Mouse (Mus musculus) liver, embryonic 16.5 days (tissue): ENCODE data around the gene Trap1a. TPM values are rescaled to one million over a fixed set of nuclear protein-coding genes. Genes with fewer than 3 reads are reported as not detected.

Source experiments
- ATAC-seq: fragments of 200-750 bp; cut with Nextera tagmentation; 2 replicates; pipeline ENCODE4 v1.8.0; 2017; ENCODE audit warnings: low read depth, mild to moderate bottlenecking, moderate number of reproducible peaks, moderate library complexity
- H3K27ac ChIP-seq: fragments of 300-500 bp; sonication (generic); 2 replicates; pipeline ENCODE4 v1.5.1; 2014; ENCODE audit warnings: mild to moderate bottlenecking, low read length
- H3K27me3 ChIP-seq: fragments of 300-500 bp; sonication (generic); 2 replicates; pipeline ENCODE4 v1.6.1; 2014; ENCODE audit warnings: low read depth, low read length, mixed read lengths; ENCODE audit not compliant: control insufficient read depth, insufficient read depth
- H3K36me3 ChIP-seq: fragments of 300-500 bp; sonication (generic); 2 replicates; pipeline ENCODE4 v1.6.1; 2014; ENCODE audit warnings: mild to moderate bottlenecking; ENCODE audit not compliant: control insufficient read depth, insufficient read depth
- H3K4me1 ChIP-seq: fragments of 300-500 bp; sonication (generic); 2 replicates; pipeline ENCODE4 v1.6.1; 2014; ENCODE audit warnings: low read depth, low read length, mixed read lengths; ENCODE audit not compliant: control insufficient read depth
- H3K4me2 ChIP-seq: fragments of 300-500 bp; sonication (generic); 2 replicates; pipeline ENCODE4 v1.6.1; 2014; ENCODE audit warnings: low read depth, low read length, mixed read lengths
- H3K4me3 ChIP-seq: fragments of 300-500 bp; sonication (generic); 2 replicates; pipeline ENCODE4 v1.5.1; 2014; ENCODE audit warnings: low read depth, mild to moderate bottlenecking, low read length
- H3K9ac ChIP-seq: fragments of 300-500 bp; sonication (generic); 2 replicates; pipeline ENCODE4 v1.6.1; 2014; ENCODE audit warnings: low read depth, low read length
- H3K9me3 ChIP-seq: fragments of 300-500 bp; sonication (generic); replicated peaks from 2 replicates; pipeline ENCODE4 v1.6.1; 2016; ENCODE audit warnings: low read length; ENCODE audit not compliant: control insufficient read depth
- WGBS: fragments of 180-500 bp; shearing (Covaris S2); extraction: QIAGEN DNeasy Blood & Tissue Kit; methylation state at CpG from one replicate; pipeline ENCODE4 v1.1.7; 2014; ENCODE audit not compliant: insufficient replicate concordance; 5-methylcytosine and 5-hydroxymethylcytosine counted together
- polyA plus RNA-seq: library from polyadenylated mRNA; unstranded; fragments of >200 nt; fragmentation: Nextera tagmentation; extraction: Ambion mirVana; gene quantifications from 2 replicates; pipeline ENCODE4 v1.2.1, GENCODE M21; 2015

Trap1a gene
- polyA plus RNA-seq, 1 experiment from 2014 or later: not detected

DNA sequence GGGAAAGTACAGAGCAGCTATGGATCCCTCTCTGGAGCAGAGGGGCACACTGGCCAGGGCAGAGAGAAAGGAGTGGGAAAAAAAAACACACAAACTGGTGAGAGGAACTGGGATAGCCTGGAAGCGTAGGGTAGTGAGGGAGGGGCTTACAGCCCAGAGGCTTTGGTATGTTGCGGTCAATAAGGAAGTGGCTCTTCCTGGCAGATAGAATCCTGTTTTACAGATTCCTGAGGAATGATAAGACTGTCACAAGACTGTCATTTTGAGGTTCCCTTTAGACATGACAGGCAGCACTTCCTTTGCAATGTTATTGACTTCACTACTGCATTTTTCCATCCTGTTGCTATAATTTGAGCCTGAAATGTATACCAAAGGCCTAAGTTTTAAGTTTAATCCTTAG lies 7.7 kb downstream of the Trap1a start:
- H3K4me2 ChIP-seq: no peak overlapping the region
- WGBS: 43% methylated on average over 2 of the region's 2 CpGs

DNA sequence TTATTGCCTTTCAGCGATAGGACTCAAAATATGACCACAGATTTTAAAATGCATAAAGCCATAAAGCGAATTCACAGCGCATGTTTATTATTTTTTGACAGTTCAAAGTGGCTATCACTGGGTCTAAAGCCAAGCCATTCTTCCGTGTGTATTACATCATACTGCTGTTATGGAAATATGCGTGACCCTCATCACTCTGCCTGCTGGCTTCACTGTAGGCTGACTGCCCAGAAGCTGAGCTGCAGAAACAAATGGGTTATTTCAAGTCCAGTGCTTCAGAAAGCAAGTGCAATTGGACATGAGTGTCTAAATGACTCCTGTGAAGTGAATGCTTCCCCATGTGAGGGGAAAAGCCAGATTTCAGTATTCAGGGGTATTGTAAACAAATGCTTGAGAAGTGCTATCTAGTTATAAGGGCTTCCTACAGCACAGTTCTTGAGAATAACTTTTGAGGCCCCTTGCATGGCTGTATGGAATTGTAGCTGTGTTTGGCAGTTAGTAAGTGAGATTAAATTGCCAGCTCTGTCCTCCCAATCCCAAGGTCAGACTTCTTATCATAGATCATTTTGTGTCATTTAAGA lies 18.8 kb downstream of the Trap1a start:
- no peak overlapping the region for H3K27ac ChIP-seq
- no peak overlapping the region for H3K9ac ChIP-seq
- no peaks in the 10 kb centered on the region for H3K36me3 ChIP-seq
- no peaks in the 10 kb centered on the region for H3K4me1 ChIP-seq
- H3K4me2 ChIP-seq: no peak overlapping the region
- no peak for ATAC-seq
- no peaks in the 10 kb centered on the region for H3K9me3 ChIP-seq
- H3K4me3 ChIP-seq: no peak overlapping the region
- WGBS: 57% methylated on average over 5 of the region's 5 CpGs
- H3K27me3 ChIP-seq: no peaks in the 10 kb centered on the region; the same call in 1 of the 2 replicates

More for the DNA sequence above, 7.7 kb downstream of the Trap1a start:
- Histone ChIP-seq H3K9ac (no peak overlapping the region), H3K4me3 (no peak overlapping the region), H3K36me3 (no peaks in the 10 kb centered on the region), H3K4me1 (no peaks in the 10 kb centered on the region), H3K9me3 (no peaks in the 10 kb centered on the region), H3K27ac (no peak overlapping the region), H3K27me3 (no peaks in the 10 kb centered on the region)
- no peak for ATAC-seq

DNA sequence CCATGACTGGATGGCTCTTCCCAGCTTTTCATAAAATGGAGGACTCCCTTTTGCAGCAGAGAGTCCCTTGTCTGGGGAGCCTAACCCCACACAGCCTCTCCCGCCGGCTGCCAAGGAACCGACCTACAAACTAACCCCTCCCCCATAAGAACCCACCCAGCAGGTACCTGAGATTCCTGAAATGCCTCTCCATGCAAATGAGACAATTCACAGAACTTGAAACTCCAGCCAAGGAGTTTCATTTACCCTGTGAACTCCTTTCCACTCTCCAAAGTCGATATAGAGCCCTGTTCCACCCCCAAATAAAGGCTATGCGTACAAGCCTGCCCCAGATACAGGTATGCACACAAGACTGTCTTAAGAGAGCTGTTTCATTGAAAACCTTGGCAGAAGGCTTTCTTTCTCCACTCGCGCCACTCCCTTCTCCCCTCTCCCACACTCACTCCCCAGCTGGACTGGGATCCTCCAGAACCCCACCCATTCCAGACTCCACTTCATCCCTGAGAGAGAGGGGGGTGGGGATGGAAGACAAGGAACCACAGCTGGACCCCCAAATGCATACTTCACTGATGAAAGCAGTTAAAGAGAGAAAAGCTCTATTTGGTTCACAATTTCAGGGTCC lies 24.3 kb downstream of the Trap1a start:
- no peak for ATAC-seq
- H3K27me3 ChIP-seq: no peaks in the 10 kb centered on the region
- no peak overlapping the region for H3K9ac ChIP-seq
- H3K4me3 ChIP-seq: no peak overlapping the region
- no peaks in the 10 kb centered on the region for H3K4me1 ChIP-seq
- H3K27ac ChIP-seq: no peak overlapping the region
- no peaks in the 10 kb centered on the region for H3K9me3 ChIP-seq
- H3K36me3 ChIP-seq: no peaks in the 10 kb centered on the region
- no peak overlapping the region for H3K4me2 ChIP-seq
- WGBS: 45% methylated on average over 7 of the region's 7 CpGs

DNA sequence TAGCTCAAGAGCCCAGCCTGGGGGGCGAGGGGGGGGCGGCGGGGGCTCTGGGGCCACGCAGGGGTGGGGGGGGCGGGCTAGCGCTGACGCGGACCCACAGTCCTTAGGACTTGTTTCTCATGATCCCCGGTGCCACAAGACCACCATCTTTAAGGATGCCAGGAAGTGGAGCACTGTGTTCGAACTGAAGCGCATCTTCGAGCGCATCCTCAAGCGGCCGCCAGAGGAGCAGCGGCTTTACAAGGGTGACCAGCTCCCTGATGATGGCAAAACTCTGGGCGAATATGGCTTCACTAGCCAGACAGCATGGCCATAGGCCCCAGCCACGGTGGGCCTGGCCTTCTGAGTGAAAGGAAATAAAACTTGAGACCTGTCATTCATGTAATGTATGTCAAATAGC lies 24.9 kb downstream of the Trap1a start:
- Histone ChIP-seq H3K4me1 (no peaks in the 10 kb centered on the region), H3K27me3 (no peaks in the 10 kb centered on the region), H3K9me3 (no peaks in the 10 kb centered on the region), H3K4me2 (no peak overlapping the region), H3K4me3 (no peak overlapping the region), H3K27ac (no peak overlapping the region), H3K9ac (no peak overlapping the region), H3K36me3 (no peaks in the 10 kb centered on the region)
- ATAC-seq: no peak
- WGBS: 60% methylated on average over 18 of the region's 18 CpGs

DNA sequence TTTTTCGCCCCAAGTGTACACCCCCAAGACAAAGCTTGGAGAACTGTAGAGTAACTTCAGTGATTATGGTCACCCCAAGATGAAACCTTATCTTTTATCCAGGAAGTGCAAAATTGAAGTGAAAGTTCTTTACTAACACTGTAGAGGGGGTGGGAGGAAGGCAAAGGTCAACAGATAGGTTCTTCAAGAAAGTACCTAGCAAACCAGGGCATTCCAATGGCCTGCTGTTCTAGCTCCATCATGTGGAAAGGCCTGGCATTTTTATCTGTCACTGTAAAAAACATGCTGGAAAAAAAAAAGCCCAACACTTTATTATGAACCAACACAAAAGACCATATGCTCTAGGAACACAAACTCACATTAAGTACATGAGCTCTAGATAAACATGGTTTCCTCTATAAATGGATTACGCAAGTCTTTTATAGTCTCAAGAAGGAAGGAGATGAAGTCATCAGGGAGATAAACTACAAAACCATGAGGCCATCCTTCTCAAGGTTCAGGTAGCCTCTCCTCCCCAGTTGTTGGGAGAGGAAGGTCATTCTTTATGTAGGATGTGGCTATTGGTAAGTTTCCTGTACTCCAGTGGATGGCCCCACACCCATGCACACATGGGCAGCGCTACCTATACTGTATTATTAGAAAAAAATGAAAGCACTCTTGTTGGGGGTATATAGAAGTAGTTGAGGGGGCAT lies 33.5 kb downstream of the Trap1a start:
- Histone ChIP-seq H3K4me1 (no peaks in the 10 kb centered on the region), H3K4me3 (no peak overlapping the region), H3K27me3 (no peaks in the 10 kb centered on the region), H3K36me3 (no peaks in the 10 kb centered on the region), H3K9ac (no peak overlapping the region), H3K4me2 (no peak overlapping the region), H3K27ac (no peak overlapping the region), H3K9me3 (no peaks in the 10 kb centered on the region)
- ATAC-seq: no peak
- WGBS: 70% methylated on average over 3 of the region's 3 CpGs

DNA sequence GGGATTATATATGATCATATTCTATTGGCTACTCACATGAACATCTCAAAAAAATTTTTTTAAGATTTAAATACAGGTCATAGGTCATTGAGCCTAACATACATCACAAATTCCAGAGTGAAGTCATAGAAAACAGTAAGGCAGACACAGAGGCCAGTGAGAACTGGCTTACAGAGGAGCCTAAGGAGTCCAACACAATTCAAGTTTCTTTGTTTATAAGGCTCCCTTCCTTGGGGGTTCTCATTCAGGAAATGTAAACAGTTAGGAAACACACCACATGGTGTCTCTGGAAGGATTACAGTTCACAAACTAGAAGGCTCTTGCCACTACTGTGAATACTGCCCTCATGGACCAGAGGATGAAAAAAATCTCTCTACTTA lies 34.0 kb downstream of the Trap1a start:
- Histone ChIP-seq H3K36me3 (no peaks in the 10 kb centered on the region), H3K4me3 (no peak overlapping the region), H3K27me3 (no peaks in the 10 kb centered on the region), H3K4me2 (no peak overlapping the region), H3K4me1 (no peaks in the 10 kb centered on the region), H3K27ac (no peak overlapping the region), H3K9me3 (no peaks in the 10 kb centered on the region), H3K9ac (no peak overlapping the region)
- no peak for ATAC-seq

DNA sequence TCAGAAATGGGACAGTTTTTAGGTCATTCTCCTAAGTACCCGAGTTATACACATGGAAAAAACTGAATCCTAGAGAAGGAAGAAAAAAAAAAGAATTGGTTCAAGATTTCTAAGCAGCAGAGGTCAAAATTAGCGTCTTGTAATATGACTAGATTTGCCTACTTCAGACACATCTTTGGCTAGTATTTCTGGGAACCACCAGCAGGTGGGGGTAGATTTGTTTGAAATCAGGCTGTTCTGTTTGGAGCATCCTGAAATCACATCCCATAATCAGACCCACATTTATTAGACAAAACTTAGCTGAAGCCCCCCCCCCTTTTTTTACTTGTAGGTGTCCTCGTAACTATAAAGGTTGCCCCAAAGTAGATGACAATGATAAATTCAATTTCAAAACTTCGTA lies 35.6 kb downstream of the Trap1a start:
- H3K4me3 ChIP-seq: no peak overlapping the region
- H3K4me1 ChIP-seq: no peaks in the 10 kb centered on the region
- no peak overlapping the region for H3K27ac ChIP-seq
- H3K27me3 ChIP-seq: no peaks in the 10 kb centered on the region
- H3K36me3 ChIP-seq: no peaks in the 10 kb centered on the region
- H3K4me2 ChIP-seq: no peak overlapping the region
- 36% methylated on average over 4 of the region's 4 CpGs for WGBS
- no peaks in the 10 kb centered on the region for H3K9me3 ChIP-seq
- no peak overlapping the region for H3K9ac ChIP-seq
- ATAC-seq: no peak

DNA sequence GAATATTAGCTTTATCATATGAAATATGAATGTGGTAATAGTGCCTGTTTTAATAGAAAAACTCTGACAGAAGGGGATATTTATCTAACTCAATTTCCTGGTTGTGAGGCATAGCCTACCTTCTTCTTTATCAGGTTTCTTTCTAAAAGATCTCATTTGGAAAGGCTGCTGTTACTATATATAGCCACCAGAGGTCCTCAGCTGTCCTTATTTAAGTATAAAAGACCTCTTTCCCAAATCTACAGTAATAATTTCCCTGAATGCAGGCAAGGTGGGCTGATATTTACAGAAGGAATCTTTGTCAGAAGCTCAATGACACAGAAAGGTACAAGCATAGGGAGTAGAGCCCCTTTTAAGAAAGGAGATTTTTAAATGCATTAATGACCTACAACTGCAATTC lies 39.2 kb downstream of the Trap1a start:
- Histone ChIP-seq H3K4me1 (no peaks in the 10 kb centered on the region), H3K4me3 (no peak overlapping the region), H3K9ac (no peak overlapping the region), H3K27me3 (no peaks in the 10 kb centered on the region), H3K4me2 (no peak overlapping the region), H3K36me3 (no peaks in the 10 kb centered on the region), H3K27ac (no peak overlapping the region), H3K9me3 (no peaks in the 10 kb centered on the region)
- ATAC-seq: no peak
